Mouse (Mus musculus) layer of hippocampus, adult 11-12 months (tissue): ENCODE measurements at regions not wholly inside any gene's neighbourhood (a gene's known extent, or its start where the extent isn't known, plus 50 kb on each side); places are given as distances from the start of the nearest gene placed in this dataset.
"Not testable (repeated sequence)": the region's sequence is repeated elsewhere in the genome, so short reads cannot be mapped to it uniquely, and the experiment has no call there.

Source experiments
- DNase-seq: peaks from one replicate; pipeline ENCODE4 v3.0.0; 2022; ENCODE audit warnings: low spot score

DNA sequence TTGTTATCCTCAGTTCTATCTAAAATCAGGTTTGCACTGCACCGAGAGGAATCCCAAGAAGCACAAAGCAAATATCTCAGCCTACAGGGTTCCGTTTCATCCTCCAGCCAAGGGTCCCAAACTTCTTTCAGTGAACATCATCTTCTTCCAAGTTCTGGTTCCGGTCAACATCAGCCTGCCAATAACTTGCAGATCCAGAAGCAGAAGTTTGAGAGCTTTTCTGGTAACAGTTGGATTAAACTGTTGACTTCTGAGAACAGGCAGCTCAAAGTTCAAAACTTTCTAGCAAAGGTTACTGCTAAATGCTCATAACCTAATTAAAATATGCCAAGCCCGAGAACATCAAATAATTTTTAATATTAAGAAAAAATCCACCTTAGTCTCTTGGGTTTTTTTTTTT, 237.0 kb upstream of the Gm37988 start:
- DNase-seq = no peak

- peak; percentile 40 for DNase-seq
These were observed 236.1 kb upstream of the Gm37988 start for GRCm38 (mm10) chr1:4571299-4572202.

GRCm38 (mm10) chr1:4572311-4572710, 235.4 kb upstream of the Gm37988 start:
- no peak for DNase-seq

DNA sequence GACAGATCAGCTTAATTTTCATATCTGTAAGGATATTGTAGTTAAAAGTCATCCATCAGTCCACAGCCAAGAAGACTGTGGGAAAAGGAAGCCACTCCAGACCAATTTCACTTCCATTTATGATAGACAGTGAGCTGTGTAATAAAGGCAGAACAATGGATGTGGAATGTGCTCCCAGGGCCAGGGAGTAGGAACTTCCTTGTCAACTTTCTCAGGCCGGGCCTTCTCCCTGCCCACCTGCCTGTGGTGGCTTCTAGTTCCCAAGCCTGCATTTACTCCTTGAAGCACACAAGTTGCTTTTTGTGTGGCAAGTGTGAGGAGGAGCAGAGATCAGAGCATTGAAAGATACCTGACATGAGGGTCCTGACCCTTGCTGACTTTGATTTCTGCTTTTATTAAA, 233.6 kb upstream of the Gm37988 start:
- no peak for DNase-seq

- no peak for DNase-seq
These were observed 230.7 kb upstream of the Gm37988 start for GRCm38 (mm10) chr1:4576957-4577356.

GRCm38 (mm10) chr1:4582534-4582933, 225.2 kb upstream of the Gm37988 start:
- DNase-seq = no peak

GRCm38 (mm10) chr1:4597856-4598255, 209.8 kb upstream of the Gm37988 start:
- no peak for DNase-seq

DNA sequence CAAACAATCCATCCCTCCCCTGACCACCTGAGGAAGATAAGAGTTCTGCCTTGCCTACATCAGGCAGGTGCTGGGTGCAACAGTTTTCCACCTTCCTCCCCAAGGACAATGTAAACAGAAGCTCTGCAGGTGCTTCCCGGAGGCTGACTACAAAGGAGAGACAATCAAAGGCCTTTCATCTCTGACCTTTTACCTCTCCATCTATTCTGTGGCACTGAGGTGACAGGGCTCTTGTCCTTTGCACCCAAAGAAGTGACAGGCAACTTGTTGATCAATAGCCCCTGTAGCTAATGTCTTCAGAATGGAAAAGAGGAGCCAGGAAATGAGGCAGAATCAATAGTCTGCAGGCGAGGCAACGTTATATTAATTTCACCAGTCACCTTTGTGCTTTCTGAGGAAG, 209.3 kb upstream of the Gm37988 start:
- no peak for DNase-seq

DNA sequence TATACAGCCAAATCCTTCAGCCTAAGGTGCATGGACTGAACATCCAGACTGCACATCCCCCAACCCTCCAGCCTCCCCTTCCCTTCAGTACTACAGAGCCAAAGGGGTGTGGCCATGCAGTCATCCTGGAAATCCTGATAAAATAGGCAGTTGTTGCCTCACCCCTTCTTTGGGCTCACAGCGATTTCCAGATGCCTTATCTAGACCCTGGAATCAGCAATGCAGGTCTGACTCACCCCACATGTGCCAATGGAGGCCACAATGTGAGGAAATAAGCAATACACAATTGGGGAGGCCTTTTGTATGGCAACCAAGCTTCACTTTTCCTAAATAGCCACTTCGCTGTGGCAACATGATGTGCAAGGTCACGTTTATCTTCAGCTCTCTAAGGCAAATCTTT, 205.3 kb upstream of the Gm37988 start:
- DNase-seq = no peak

- no peak for DNase-seq
These were observed 198.9 kb upstream of the Gm37988 start for GRCm38 (mm10) chr1:4608824-4609223.

DNA sequence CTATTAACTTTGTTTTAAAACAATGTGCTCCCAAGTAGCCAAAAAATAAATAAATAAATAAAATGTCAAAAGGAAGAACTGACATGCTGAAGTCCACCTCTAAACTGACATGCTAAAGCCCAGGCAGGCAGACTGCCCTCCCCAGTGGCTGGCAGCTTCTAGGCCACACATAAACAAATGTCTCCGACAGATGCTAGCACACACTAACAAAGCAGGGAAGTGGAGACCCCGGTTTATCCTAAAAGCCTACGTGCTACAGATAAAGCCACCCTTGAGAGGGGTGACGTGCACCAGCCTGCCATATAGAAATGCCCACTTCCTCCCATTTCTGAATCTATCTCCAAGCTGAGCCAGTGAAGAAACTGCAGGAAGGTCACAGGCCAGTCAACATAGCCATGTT, 194.4 kb upstream of the Gm37988 start:
- DNase-seq = no peak

GRCm38 (mm10) chr1:4615286-4615685, 192.4 kb upstream of the Gm37988 start:
- no peak for DNase-seq

DNA sequence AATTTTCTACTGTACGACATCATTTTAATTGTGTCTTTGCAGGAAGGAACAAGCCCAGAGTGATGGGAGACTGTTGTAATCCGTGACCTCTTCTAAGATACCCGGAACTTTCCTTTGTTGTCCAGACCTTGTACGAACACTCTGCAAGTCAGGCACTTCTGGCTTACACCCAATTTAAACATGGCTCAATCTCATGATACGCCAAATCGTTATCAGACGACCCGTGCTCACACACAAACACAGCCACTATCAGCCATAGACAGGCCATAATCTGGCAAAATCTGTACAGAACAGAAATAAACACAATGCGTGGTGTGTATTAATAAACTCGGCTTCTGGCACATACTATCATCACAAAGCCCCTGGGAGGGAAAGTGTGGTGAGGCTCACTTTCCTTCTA, 190.2 kb upstream of the Gm37988 start:
- no peak for DNase-seq

- no peak for DNase-seq
These were observed 185.3 kb upstream of the Gm37988 start for GRCm38 (mm10) chr1:4622408-4622807.

DNA sequence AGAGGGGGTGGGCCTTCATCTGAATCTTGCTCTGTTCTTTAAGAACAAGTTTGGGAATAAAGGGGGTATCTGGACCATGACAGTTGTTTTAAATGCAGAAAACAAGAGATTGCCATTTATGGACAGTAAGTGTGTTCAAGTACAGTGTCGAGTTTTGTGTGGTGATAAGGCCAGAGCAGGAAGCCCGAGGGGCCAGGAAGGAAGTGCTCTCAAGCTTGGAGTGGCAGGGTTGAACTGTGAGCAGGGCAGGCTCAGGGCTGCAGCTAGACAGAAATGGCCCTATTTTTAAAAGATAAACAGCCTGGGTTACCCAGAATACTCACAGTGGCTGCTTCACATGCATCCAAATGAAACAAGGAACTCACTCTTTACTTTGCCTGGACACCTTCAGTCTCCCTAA, 184.4 kb upstream of the Gm37988 start:
- no peak for DNase-seq

GRCm38 (mm10) chr1:4653937-4654336, 153.8 kb upstream of the Gm37988 start:
- DNase-seq = no peak

GRCm38 (mm10) chr1:4655252-4655651, 152.4 kb upstream of the Gm37988 start:
- DNase-seq = no peak

- DNase-seq = no peak
These were observed 150.8 kb upstream of the Gm37988 start for GRCm38 (mm10) chr1:4656883-4657282.

- DNase-seq = not testable (repeated sequence)
These were observed 147.6 kb upstream of the Gm37988 start for GRCm38 (mm10) chr1:4660081-4660480.

DNA sequence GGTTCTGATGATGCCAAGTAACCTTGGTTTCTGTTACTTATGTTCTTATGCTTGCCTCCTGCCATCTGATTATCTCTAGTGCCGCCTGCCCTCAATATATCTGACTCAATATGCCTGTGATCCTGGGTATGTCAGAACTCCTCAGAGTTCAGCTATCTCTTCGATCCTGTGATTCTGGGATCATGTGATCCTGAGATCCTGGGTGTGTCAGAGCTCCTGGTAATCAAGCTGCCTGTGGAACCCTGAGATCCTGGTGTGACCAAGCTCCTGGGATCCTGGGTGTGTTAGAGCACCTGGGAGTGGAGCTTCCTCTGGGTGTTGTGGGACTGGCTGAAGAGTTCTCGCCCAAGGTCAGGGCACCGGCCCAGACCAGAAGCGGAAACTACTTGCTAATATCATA, 147.1 kb upstream of the Gm37988 start:
- DNase-seq = not testable (repeated sequence)

DNA sequence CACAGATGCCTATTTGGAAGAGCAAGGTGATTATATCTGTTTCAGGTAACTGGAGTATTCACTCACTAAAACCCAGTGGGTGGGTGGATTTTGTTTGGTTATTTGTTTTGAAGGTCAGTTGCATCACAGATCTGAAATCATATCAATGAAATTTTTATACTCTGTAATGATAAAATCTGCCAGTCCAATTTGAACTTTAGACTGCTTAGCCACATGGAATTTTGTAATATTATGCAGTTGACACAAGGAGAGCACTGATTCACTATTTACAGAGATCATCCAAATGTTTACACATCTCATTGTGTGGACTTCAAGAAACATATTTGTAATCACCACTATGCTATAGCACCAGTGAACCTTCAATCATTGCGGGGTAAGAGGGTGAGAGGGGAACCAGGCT, 145.9 kb upstream of the Gm37988 start:
- no peak for DNase-seq

GRCm38 (mm10) chr1:4669732-4670131, 138.0 kb upstream of the Gm37988 start:
- no peak for DNase-seq

DNA sequence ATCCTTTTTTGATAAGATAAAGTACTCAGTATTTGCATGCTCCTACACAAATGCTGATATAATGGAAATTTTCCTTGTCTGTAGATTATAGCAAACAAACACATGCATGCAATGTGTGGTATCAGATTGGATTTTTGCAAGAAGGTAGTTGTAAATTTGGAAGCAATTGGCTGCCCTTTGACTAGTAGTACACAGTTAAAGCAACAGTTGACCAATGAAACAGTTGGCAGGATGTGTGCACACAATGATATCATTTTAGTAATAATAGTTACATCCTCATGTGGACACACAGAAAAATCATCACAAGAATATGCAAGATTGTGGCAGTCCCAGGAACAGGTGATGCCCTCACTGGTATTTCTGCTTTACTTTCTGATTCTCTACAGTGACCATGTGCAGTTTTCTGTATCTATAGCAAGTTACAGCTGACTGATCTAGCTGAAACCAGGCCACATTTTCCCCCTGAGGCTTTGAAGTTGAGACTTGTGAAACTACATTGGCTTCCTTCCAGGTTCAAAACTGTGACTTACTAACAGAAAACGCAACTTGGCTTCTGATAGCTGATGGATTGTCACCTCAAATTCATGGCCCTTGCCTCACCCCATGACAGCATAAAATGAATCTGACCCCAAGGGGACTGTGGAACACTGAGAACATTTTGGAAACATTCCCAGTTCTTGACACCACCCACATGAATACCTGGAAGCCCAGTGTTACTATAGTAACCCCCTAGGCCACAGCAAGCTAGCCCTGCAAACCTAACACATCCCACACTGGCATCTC, 136.3 kb upstream of the Gm37988 start:
- DNase-seq = no peak
